Mouse (Mus musculus) embryonic fibroblast, embryonic 13.5 days (primary cell): ENCODE results near the gene Kl.

Experiments used
- CTCF ChIP-seq: IDR thresholded peaks from 2 replicates; pipeline ENCODE4 v1.5.1; 2011; ENCODE audit warnings: mild to moderate bottlenecking, control low read depth, low read length, moderate library complexity, borderline replicate concordance; ENCODE audit not compliant: insufficient read depth
- POLR2A ChIP-seq: IDR thresholded peaks from 2 replicates; pipeline ENCODE4 v1.6.1; 2011; ENCODE audit warnings: low read depth, mild to moderate bottlenecking, control low read depth, low read length, moderate library complexity

DNA sequence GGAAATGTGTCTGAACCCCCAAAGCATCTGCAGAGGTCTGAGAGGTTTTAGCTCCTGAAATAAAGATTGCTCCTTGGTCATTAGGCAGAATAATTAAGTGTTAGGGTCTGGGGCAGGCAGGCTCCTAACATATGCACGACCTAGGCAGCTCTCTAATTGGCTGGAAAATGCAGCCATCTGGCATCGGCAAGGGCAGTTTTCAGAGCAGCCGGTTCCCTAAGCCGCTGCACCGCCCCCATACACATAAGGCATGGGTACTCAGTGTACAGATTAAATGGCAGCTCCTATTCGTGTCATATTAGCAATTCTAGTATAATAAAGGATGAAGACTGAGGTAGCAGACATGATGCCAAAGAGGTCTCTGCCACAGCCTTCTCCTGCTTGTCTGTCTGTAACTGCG, 74.8 kb downstream of the Kl start:
- TF ChIP-seq POLR2A (no peak), CTCF (no peak)
